Mouse (Mus musculus): ENCODE results near the gene Blm. TPM values are rescaled to one million over a fixed set of nuclear protein-coding genes. Genes with fewer than 3 reads are reported as not detected.

The Blm gene
- total and polyA plus RNA-seq, 2 experiments from 2014 or later, result 4.5 to 6.4 TPM

GRCm38 (mm10) chr7:80412279-80412678, 122.6 kb downstream of the Blm start:
- 78% methylated on average over 10 of the region's 10 CpGs for WGBS
- no peak for ATAC-seq (ENCODE audit: insufficient read depth, low read depth)
- H3K27me3 ChIP-seq (ENCODE audit: control insufficient read depth, insufficient read depth, low read length), result no peaks in the 10 kb centered on the region
- H3K4me3 ChIP-seq (ENCODE audit: low read depth, low read length), result no peak overlapping the region
- H3K9ac ChIP-seq (replicated peaks; ENCODE audit: low read depth, low read length), result no peak overlapping the region
- no peak for DNase-seq (ENCODE audit: low spot score)
- no peaks in the 10 kb centered on the region for H3K36me3 ChIP-seq (replicated peaks; ENCODE audit: control insufficient read depth, insufficient read depth, low read length)
- H3K9me3 ChIP-seq (replicated peaks; ENCODE audit: control insufficient read depth, low read length), result no peaks in the 10 kb centered on the region
- TF ChIP-seq EP300 (IDR thresholded peaks at IDR 0.05; ENCODE audit: low read depth), result no peak
- no peak for TF ChIP-seq CTCF (IDR thresholded peaks at IDR 0.05; ENCODE audit: low read depth)
- H3K4me2 ChIP-seq (ENCODE audit: low read depth, low read length), result no peak overlapping the region
- H3K4me1 ChIP-seq (ENCODE audit: control insufficient read depth, insufficient read depth), result peaks cover 6% of the 10 kb centered on the region; the same call in 1 of the 2 replicates
- no peak overlapping the region for H3K27ac ChIP-seq (ENCODE audit: low read depth)

- Histone ChIP-seq H3K27ac (ENCODE audit: low read depth) (no peak overlapping the region), H3K4me3 (ENCODE audit: low read depth, low read length) (no peak overlapping the region), H3K9me3 (replicated peaks; ENCODE audit: control insufficient read depth, low read length) (no peaks in the 10 kb centered on the region), H3K36me3 (replicated peaks; ENCODE audit: control insufficient read depth, insufficient read depth, low read length) (no peaks in the 10 kb centered on the region), H3K9ac (replicated peaks; ENCODE audit: low read depth, low read length) (no peak overlapping the region), H3K4me2 (ENCODE audit: low read depth, low read length) (no peak overlapping the region), H3K4me1 (ENCODE audit: control insufficient read depth, insufficient read depth) (peaks cover 6% of the 10 kb centered on the region; the same call in 1 of the 2 replicates), H3K27me3 (ENCODE audit: control insufficient read depth, insufficient read depth, low read length) (no peaks in the 10 kb centered on the region)
- WGBS, result 84% methylated on average over 9 of the region's 9 CpGs
- TF ChIP-seq CTCF (IDR thresholded peaks at IDR 0.05; ENCODE audit: low read depth) (no peak), EP300 (IDR thresholded peaks at IDR 0.05; ENCODE audit: low read depth) (no peak)
- DNase-seq (ENCODE audit: low spot score) (no peak), ATAC-seq (ENCODE audit: insufficient read depth, low read depth) (no peak)
Observed at GRCm38 (mm10) chr7:80410380-80410779, 124.5 kb downstream of the Blm start.

- peaks cover 6% of the 10 kb centered on the region; the same call in 1 of the 2 replicates for H3K4me1 ChIP-seq (ENCODE audit: control insufficient read depth, insufficient read depth)
- ATAC-seq (ENCODE audit: insufficient read depth, low read depth) (no peak), DNase-seq (ENCODE audit: low spot score) (no peak)
- no peaks in the 10 kb centered on the region for H3K27me3 ChIP-seq (ENCODE audit: control insufficient read depth, insufficient read depth, low read length)
- H3K36me3 ChIP-seq (replicated peaks; ENCODE audit: control insufficient read depth, insufficient read depth, low read length), result no peaks in the 10 kb centered on the region
- no peak overlapping the region for H3K4me3 ChIP-seq (ENCODE audit: low read depth, low read length)
- H3K27ac ChIP-seq (ENCODE audit: low read depth), result no peak overlapping the region
- TF ChIP-seq EP300 (IDR thresholded peaks at IDR 0.05; ENCODE audit: low read depth) (no peak), CTCF (IDR thresholded peaks at IDR 0.05; ENCODE audit: low read depth) (no peak)
- 79% methylated on average over 9 of the region's 9 CpGs for WGBS
- no peak overlapping the region for H3K9ac ChIP-seq (replicated peaks; ENCODE audit: low read depth, low read length)
- no peaks in the 10 kb centered on the region for H3K9me3 ChIP-seq (replicated peaks; ENCODE audit: control insufficient read depth, low read length)
- H3K4me2 ChIP-seq (ENCODE audit: low read depth, low read length), result no peak overlapping the region
Observed at GRCm38 (mm10) chr7:80407712-80408111, 127.2 kb downstream of the Blm start.

GRCm38 (mm10) chr7:80406186-80406585, 128.7 kb downstream of the Blm start:
- TF ChIP-seq EP300 (IDR thresholded peaks at IDR 0.05; ENCODE audit: low read depth), result no peak
- no peak for TF ChIP-seq CTCF (IDR thresholded peaks at IDR 0.05; ENCODE audit: low read depth)
- Histone ChIP-seq H3K36me3 (replicated peaks; ENCODE audit: control insufficient read depth, insufficient read depth, low read length) (no peaks in the 10 kb centered on the region), H3K4me1 (ENCODE audit: control insufficient read depth, insufficient read depth) (peaks cover 12% of the 10 kb centered on the region; the same call in 1 of the 2 replicates), H3K4me2 (ENCODE audit: low read depth, low read length) (no peak overlapping the region), H3K9ac (replicated peaks; ENCODE audit: low read depth, low read length) (no peak overlapping the region), H3K9me3 (replicated peaks; ENCODE audit: control insufficient read depth, low read length) (no peaks in the 10 kb centered on the region), H3K27me3 (ENCODE audit: control insufficient read depth, insufficient read depth, low read length) (no peaks in the 10 kb centered on the region), H3K4me3 (ENCODE audit: low read depth, low read length) (no peak overlapping the region), H3K27ac (ENCODE audit: low read depth) (no peak overlapping the region)
- WGBS, result 86% methylated on average over 3 of the region's 3 CpGs
- ATAC-seq (ENCODE audit: insufficient read depth, low read depth), result no peak
- DNase-seq (ENCODE audit: low spot score), result no peak

- ATAC-seq (ENCODE audit: insufficient read depth, low read depth), result no peak
- H3K27ac ChIP-seq (ENCODE audit: low read depth), result peak within 1 kb of the TSS; percentile 98
- no peak for TF ChIP-seq EP300 (IDR thresholded peaks at IDR 0.05; ENCODE audit: low read depth)
- no peak for TF ChIP-seq CTCF (IDR thresholded peaks at IDR 0.05; ENCODE audit: low read depth)
- 68% methylated on average over 9 of the region's 9 CpGs for WGBS
- no peak within 1 kb of the TSS for H3K4me3 ChIP-seq (ENCODE audit: low read depth, low read length)
- H3K9ac ChIP-seq (replicated peaks; ENCODE audit: low read depth, low read length), result no peak within 1 kb of the TSS
- H3K9me3 ChIP-seq (replicated peaks; ENCODE audit: control insufficient read depth, low read length), result no peaks in the 10 kb centered on the region
- no peak for DNase-seq (ENCODE audit: low spot score)
- H3K27me3 ChIP-seq (ENCODE audit: control insufficient read depth, insufficient read depth, low read length), result no peaks in the 10 kb centered on the region
- H3K4me1 ChIP-seq (ENCODE audit: control insufficient read depth, insufficient read depth), result peaks cover 18% of the 10 kb centered on the region; the same call in 1 of the 2 replicates
- H3K36me3 ChIP-seq (replicated peaks; ENCODE audit: control insufficient read depth, insufficient read depth, low read length), result no peaks in the 10 kb centered on the region
- H3K4me2 ChIP-seq (ENCODE audit: low read depth, low read length), result no peak within 1 kb of the TSS
Observed at GRCm38 (mm10) chr7:80405188-80405695, 129.7 kb downstream of the Blm start, which contains the start of gene Furin. Furin (minus strand) TSS chr7:80405436.

Other genes starting within 250 kb of the Blm start
- gene Prc1, start 240.7 kb downstream of the Blm start, total RNA-seq (2014; rRNA removed; ENCODE audit: low replicate concordance), result 59.9 and 98.0 TPM in 2 replicates
- 46.1 and 49.4 TPM in 2 replicates for gene Prc1, start 240.7 kb downstream of the Blm start, polyA plus RNA-seq (2015; fragmentation: Nextera tagmentation; extraction: Ambion mirVana)
- 3.7 and 7.6 TPM in 2 replicates for gene Rccd1, start 210.7 kb downstream of the Blm start, total RNA-seq (2014; rRNA removed; ENCODE audit: low replicate concordance)
- gene Rccd1, start 210.7 kb downstream of the Blm start, polyA plus RNA-seq (2015; fragmentation: Nextera tagmentation; extraction: Ambion mirVana), result 2.9 and 3.1 TPM in 2 replicates
- gene Unc45a, start 194.1 kb downstream of the Blm start, total RNA-seq (2014; rRNA removed; ENCODE audit: low replicate concordance), result 21.6 and 44.5 TPM in 2 replicates
- 11.0 and 12.5 TPM in 2 replicates for gene Unc45a, start 194.1 kb downstream of the Blm start, polyA plus RNA-seq (2015; fragmentation: Nextera tagmentation; extraction: Ambion mirVana)
- 19.8 and 28.5 TPM in 2 replicates for gene Hddc3, start 192.0 kb downstream of the Blm start, total RNA-seq (2014; rRNA removed; ENCODE audit: low replicate concordance)
- 14.5 and 17.8 TPM in 2 replicates for gene Hddc3, start 192.0 kb downstream of the Blm start, polyA plus RNA-seq (2015; fragmentation: Nextera tagmentation; extraction: Ambion mirVana)
- gene Man2a2, start 163.7 kb downstream of the Blm start, total RNA-seq (2014; rRNA removed; ENCODE audit: low replicate concordance), result 30.2 and 55.2 TPM in 2 replicates
- 7.2 and 7.7 TPM in 2 replicates for gene Man2a2, start 163.7 kb downstream of the Blm start, polyA plus RNA-seq (2015; fragmentation: Nextera tagmentation; extraction: Ambion mirVana)
- gene Fes, start 147.2 kb downstream of the Blm start, total RNA-seq (2014; rRNA removed; ENCODE audit: low replicate concordance), result 13.5 and 23.1 TPM in 2 replicates
- gene Fes, start 147.2 kb downstream of the Blm start, polyA plus RNA-seq (2015; fragmentation: Nextera tagmentation; extraction: Ambion mirVana), result 9.2 and 9.7 TPM in 2 replicates
- 67.6 and 79.0 TPM in 2 replicates for gene Furin, start 129.7 kb downstream of the Blm start, total RNA-seq (2014; rRNA removed; ENCODE audit: low replicate concordance)
- gene Furin, start 129.7 kb downstream of the Blm start, polyA plus RNA-seq (2015; fragmentation: Nextera tagmentation; extraction: Ambion mirVana), result 16.9 and 18.9 TPM in 2 replicates
- 9.4 and 24.9 TPM in 2 replicates for gene Crtc3, start 153.8 kb upstream of the Blm start, total RNA-seq (2014; rRNA removed; ENCODE audit: low replicate concordance)
- gene Crtc3, start 153.8 kb upstream of the Blm start, polyA plus RNA-seq (2015; fragmentation: Nextera tagmentation; extraction: Ambion mirVana), result 10.5 and 11.4 TPM in 2 replicates

Data from heart, postnatal 0 days (tissue).